Mouse (Mus musculus) heart, embryonic 13.5 days (tissue): Measurements from ENCODE around the gene Snx1. TPM values are rescaled to one million over a fixed set of nuclear protein-coding genes. Genes with fewer than 3 reads are reported as not detected.

Source experiments
- ATAC-seq: fragments of 200-750 bp; cut with Nextera tagmentation; 2 replicates; pipeline ENCODE4 v1.8.0; 2017; ENCODE audit warnings: moderate TSS enrichment; ENCODE audit not compliant: insufficient number of reproducible peaks, low FRiP score, low TSS enrichment; ENCODE audit errors: extremely low read depth
- H3K27ac ChIP-seq: fragments of 300-500 bp; sonication (generic); replicated peaks from 2 replicates; pipeline ENCODE4 v1.5.1; 2015; ENCODE audit warnings: moderate library complexity, mild to moderate bottlenecking, inconsistent platforms
- H3K27me3 ChIP-seq: fragments of 300-500 bp; sonication (generic); replicated peaks from 2 replicates; pipeline ENCODE4 v1.6.1; 2015; ENCODE audit warnings: mild to moderate bottlenecking, inconsistent platforms
- H3K36me3 ChIP-seq: fragments of 300-500 bp; sonication (generic); 2 replicates; pipeline ENCODE4 v1.6.1; 2015; ENCODE audit warnings: mild to moderate bottlenecking, inconsistent platforms
- H3K4me1 ChIP-seq: fragments of 300-500 bp; sonication (generic); 2 replicates; pipeline ENCODE4 v1.6.1; 2015; ENCODE audit warnings: inconsistent platforms
- H3K4me2 ChIP-seq: fragments of 300-500 bp; sonication (generic); 2 replicates; pipeline ENCODE4 v1.6.1; 2015; ENCODE audit warnings: inconsistent platforms, mild to moderate bottlenecking, moderate library complexity
- H3K4me3 ChIP-seq: fragments of 300-500 bp; sonication (generic); 2 replicates; pipeline ENCODE4 v1.5.1; 2015; ENCODE audit warnings: moderate library complexity, mild to moderate bottlenecking, inconsistent platforms
- H3K9ac ChIP-seq: fragments of 300-500 bp; sonication (generic); 2 replicates; pipeline ENCODE4 v1.6.1; 2015; ENCODE audit warnings: inconsistent platforms, mild to moderate bottlenecking, moderate library complexity
- H3K9me3 ChIP-seq: fragments of 300-500 bp; sonication (generic); 2 replicates; pipeline ENCODE4 v1.6.1; 2016; ENCODE audit warnings: inconsistent platforms
- WGBS: fragments of 180-500 bp; shearing (Covaris S2); methylation state at CpG from one replicate; pipeline ENCODE4 v1.1.7; 2015; ENCODE audit warnings: mixed read lengths; 5-methylcytosine and 5-hydroxymethylcytosine counted together
- polyA plus RNA-seq: library from polyadenylated mRNA; unstranded; fragments of >200 nt; fragmentation: Nextera tagmentation; extraction: Ambion mirVana; gene quantifications from 2 replicates; pipeline ENCODE4 v1.2.1, GENCODE M21; 2015

Gene Snx1
- polyA plus RNA-seq, 1 experiment from 2014 or later = 59.6 TPM

DNA sequence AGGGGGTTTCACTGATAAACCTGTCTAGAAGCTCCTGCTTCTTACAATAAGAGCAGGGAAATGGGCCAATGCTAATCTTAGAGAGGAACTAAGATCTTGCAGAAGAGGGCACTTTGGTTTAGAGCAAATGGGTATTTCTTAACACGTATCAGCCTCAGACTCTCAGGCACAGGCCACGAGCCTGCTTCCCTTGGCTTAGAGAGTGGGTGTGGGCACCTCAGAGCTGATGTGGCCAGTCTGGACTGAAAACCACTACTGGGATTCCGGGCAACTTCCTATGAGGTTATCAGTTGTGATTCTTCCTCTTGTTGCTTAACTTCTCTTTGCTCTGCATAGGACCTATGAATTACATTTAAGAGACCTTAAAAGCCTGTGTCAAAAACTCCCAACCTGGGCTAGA is 12.0 kb downstream of the Snx1 start:
- 81% methylated on average over 3 of the region's 3 CpGs for WGBS
- Histone ChIP-seq H3K4me3 (no peak overlapping the region), H3K9me3 (no peaks in the 10 kb centered on the region), H3K9ac (no peak overlapping the region), H3K4me2 (no peak overlapping the region), H3K4me1 (peaks cover 4% of the 10 kb centered on the region; the same call in 1 of the 2 replicates), H3K27ac (no peak overlapping the region), H3K36me3 (peaks cover 37% of the 10 kb centered on the region), H3K27me3 (no peaks in the 10 kb centered on the region)
- ATAC-seq = no peak

DNA sequence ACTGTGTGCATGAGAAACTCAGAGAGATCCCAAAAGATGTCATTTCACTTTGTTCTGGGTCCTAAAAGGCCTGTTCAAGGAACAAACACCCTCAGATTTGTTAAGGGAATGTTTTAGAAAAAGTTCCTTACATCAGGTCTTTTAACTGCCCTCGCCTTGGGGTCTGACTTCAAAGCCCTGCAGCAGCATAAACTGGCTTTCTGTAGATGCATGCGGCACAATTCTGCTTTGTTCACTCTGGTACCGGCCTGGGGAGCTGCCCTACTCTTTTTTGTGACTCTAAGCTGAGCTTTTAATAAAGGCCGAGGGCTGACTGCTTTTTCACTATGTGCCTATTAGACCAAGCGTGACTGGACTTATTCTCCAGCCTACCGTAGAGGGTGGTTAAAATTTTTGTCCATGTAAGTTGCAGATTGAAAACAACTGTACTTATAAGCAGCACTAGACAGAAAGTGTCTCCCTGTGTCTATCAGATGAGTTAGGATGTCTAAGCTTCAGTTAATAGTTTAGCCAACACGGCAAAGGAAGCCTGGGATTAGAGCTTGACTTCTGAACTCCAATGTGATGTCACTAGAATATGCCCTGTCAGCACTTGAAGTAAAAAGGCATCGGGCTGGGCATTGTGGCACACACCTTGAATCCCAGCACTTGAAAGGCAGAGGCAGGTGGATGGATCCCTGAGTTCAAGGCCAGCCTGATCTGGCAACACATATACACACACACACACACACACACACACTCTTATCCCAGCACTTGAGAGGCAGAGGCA is 15.6 kb downstream of the Snx1 start:
- Histone ChIP-seq H3K27ac (no peak overlapping the region), H3K27me3 (no peaks in the 10 kb centered on the region), H3K9me3 (no peaks in the 10 kb centered on the region), H3K36me3 (peaks cover 71% of the 10 kb centered on the region), H3K4me2 (no peak overlapping the region), H3K9ac (no peak overlapping the region), H3K4me1 (peaks cover 4% of the 10 kb centered on the region; the same call in 1 of the 2 replicates), H3K4me3 (no peak overlapping the region)
- no peak for ATAC-seq
- 85% methylated on average over 8 of the region's 8 CpGs for WGBS

DNA sequence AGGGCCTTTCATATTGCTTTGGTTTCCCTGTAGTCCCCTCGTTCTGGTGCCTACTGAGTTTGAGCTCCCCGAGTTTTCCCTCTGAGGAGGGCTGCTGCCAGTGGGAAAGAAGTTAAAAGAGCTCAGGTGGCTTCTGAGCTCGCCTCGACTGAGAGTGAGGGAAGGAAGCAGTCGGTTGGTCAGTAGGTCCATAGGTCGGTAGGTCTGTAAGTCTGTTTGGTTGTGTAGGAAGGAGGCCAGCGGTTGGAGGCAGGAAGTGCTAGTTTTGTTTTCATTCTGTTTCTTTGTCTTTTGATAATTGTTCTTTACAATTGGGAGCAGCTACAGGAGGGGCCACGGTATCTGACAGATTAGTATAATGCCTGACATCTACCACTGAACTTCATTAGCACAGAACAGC is 16.3 kb downstream of the Snx1 start:
- Histone ChIP-seq H3K4me1 (peaks cover 4% of the 10 kb centered on the region; the same call in 1 of the 2 replicates), H3K36me3 (peaks cover 72% of the 10 kb centered on the region), H3K27me3 (no peaks in the 10 kb centered on the region), H3K4me3 (no peak overlapping the region), H3K27ac (no peak overlapping the region), H3K9me3 (no peaks in the 10 kb centered on the region), H3K4me2 (no peak overlapping the region), H3K9ac (no peak overlapping the region)
- ATAC-seq = no peak
- WGBS = 67% methylated on average over 8 of the region's 8 CpGs

DNA sequence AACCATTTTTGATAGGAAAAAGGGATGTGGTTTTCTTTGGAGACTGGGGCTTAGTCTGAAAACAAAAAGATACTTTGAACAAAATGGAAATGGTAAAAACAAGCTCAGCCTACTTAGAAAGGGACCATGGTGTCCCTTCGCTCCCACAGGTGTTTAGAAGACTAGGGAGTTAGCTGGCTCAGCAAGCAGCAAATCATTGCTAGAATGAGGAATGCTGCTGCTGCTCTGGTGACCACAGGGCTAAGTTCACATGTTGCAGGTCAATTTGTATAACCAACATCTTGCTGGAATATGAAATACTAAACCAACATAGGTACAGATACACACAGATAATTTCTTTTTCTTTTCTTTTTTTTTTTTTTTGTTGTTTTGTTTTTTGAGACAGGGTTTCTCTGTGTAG is 16.8 kb downstream of the Snx1 start:
- ATAC-seq = no peak
- no peak overlapping the region for H3K4me2 ChIP-seq
- H3K36me3 ChIP-seq = peaks cover 72% of the 10 kb centered on the region
- no peak overlapping the region for H3K4me3 ChIP-seq
- no peak overlapping the region for H3K9ac ChIP-seq
- peaks cover 4% of the 10 kb centered on the region; the same call in 1 of the 2 replicates for H3K4me1 ChIP-seq
- no peaks in the 10 kb centered on the region for H3K27me3 ChIP-seq
- H3K9me3 ChIP-seq = no peaks in the 10 kb centered on the region
- H3K27ac ChIP-seq = no peak overlapping the region
- 88% methylated on average over 1 of the region's 1 CpGs for WGBS

DNA sequence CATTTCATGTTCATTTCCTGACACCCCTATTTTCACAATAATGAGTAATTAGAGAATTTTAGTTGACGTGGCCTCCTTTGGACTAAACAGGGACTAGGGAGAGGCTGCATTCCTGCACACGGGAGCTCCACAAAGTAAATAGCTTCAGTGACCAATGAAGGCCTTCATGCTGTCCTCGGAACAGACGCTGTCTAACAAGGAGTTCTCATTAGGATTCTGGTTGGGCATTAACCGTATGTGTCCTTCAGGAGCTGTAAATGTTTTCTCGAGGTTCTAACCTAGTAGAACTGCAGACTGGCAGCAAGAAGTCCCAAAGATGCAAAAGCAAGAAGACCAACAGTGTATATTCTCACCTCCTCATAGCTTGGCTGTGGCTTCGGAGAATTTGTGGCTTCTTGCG is 21.2 kb downstream of the Snx1 start:
- Histone ChIP-seq H3K4me3 (no peak overlapping the region), H3K9me3 (no peaks in the 10 kb centered on the region), H3K27ac (no peak overlapping the region), H3K9ac (no peak overlapping the region), H3K36me3 (peaks cover 96% of the 10 kb centered on the region), H3K4me2 (no peak overlapping the region), H3K27me3 (no peaks in the 10 kb centered on the region), H3K4me1 (no peaks in the 10 kb centered on the region)
- no peak for ATAC-seq
- WGBS = 84% methylated on average over 8 of the region's 8 CpGs

DNA sequence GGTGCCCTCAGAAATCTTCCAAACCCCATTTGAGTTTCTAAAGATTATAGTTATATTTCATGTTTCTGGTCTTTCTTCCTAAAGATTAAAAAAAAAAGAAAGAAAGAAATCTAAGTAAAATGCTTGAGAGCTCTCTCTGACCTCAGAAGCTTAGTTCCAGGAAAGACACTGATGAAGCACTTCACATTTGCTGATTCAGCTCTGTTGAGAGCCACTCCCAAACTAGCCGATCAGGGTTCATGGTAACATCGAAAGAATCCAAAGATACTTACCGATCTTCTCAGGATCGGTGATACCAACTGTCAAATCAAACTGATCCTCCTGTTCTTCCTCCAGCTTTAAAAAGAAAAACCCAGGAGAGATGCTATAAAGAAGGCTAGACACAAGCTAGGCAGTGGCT is 21.8 kb downstream of the Snx1 start:
- no peaks in the 10 kb centered on the region for H3K9me3 ChIP-seq
- H3K9ac ChIP-seq = no peak overlapping the region
- 87% methylated on average over 4 of the region's 4 CpGs for WGBS
- no peak overlapping the region for H3K27ac ChIP-seq
- H3K27me3 ChIP-seq = no peaks in the 10 kb centered on the region
- no peak for ATAC-seq
- no peak overlapping the region for H3K4me3 ChIP-seq
- H3K36me3 ChIP-seq = peaks cover 95% of the 10 kb centered on the region
- no peak overlapping the region for H3K4me2 ChIP-seq
- no peaks in the 10 kb centered on the region for H3K4me1 ChIP-seq

DNA sequence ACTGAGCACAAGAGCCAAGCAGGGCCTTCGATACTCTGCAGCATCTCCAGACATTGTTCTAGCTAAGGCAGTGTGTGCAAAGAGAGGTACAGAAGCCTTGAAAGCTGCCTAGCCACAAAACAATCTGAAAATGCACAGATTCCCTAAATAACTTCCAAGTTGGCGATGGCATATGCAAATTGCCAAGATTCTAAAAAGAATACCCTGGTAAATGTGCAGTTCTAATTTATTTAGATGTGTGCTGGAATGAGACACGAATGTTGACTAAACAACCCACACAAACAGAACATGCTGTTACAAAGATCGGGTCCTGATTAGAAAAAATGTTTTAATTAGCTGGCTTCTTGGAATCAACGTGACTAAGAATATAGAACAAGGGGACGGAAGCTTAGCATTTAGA is 23.7 kb downstream of the Snx1 start:
- Histone ChIP-seq H3K27me3 (no peaks in the 10 kb centered on the region), H3K4me3 (no peak overlapping the region), H3K4me2 (no peak overlapping the region), H3K4me1 (no peaks in the 10 kb centered on the region), H3K36me3 (peaks cover 89% of the 10 kb centered on the region), H3K9me3 (no peaks in the 10 kb centered on the region), H3K9ac (no peak overlapping the region), H3K27ac (no peak overlapping the region)
- WGBS = 91% methylated on average over 6 of the region's 6 CpGs
- no peak for ATAC-seq

DNA sequence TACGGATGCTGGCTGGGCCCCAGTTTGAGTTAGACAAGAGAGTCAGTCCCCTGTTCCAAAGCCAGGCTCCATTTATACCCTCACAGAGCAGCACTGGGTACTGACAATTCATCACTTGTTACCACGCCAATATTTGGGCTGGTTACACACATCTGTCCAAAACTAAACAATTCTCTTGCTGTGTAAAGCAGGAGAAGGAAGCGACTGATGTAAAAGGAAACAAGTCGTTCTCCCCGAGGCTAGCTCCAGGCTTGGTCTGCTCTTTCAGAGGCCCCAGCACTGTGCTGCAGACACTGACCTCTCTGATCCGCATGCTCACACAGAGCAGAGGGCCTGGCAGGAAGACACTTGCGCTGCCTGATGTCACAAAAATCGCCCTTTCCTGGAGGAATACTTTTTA is 24.8 kb downstream of the Snx1 start:
- Histone ChIP-seq H3K36me3 (peaks cover 89% of the 10 kb centered on the region), H3K4me1 (no peaks in the 10 kb centered on the region), H3K27me3 (no peaks in the 10 kb centered on the region), H3K4me3 (no peak overlapping the region), H3K9me3 (no peaks in the 10 kb centered on the region), H3K27ac (no peak overlapping the region), H3K4me2 (no peak overlapping the region), H3K9ac (no peak overlapping the region)
- ATAC-seq = no peak
- 85% methylated on average over 8 of the region's 8 CpGs for WGBS

DNA sequence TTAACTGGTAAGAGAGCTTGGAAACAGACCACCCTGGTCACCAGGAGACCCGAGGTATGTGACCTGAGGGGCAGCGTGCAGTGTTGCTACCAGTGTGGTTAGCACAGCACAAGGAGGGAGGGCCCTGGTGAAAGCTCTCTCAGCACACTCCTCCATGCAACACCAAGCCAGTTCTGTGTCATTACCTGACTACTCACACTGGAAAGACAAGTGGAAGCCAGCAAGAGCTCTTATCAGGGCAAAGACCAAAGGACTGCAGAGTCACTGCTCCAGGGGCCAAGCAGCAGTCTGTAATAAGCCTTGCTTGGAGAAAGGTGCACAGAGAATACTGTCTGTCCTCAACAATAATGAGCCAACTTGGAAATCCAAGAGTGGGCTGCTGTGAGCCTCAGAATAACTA is 33.7 kb downstream of the Snx1 start:
- 0 out of 2 replicates have a peak overlapping the region, but pooled peaks have one; percentile 26 for H3K27ac ChIP-seq
- no peak overlapping the region for H3K4me2 ChIP-seq
- H3K36me3 ChIP-seq = peaks cover 98% of the 10 kb centered on the region
- H3K9me3 ChIP-seq = no peaks in the 10 kb centered on the region
- H3K4me3 ChIP-seq = no peak overlapping the region
- ATAC-seq = no peak
- H3K27me3 ChIP-seq = no peaks in the 10 kb centered on the region
- H3K4me1 ChIP-seq = peaks cover 21% of the 10 kb centered on the region
- 57% methylated on average over 2 of the region's 2 CpGs for WGBS
- no peak overlapping the region for H3K9ac ChIP-seq

DNA sequence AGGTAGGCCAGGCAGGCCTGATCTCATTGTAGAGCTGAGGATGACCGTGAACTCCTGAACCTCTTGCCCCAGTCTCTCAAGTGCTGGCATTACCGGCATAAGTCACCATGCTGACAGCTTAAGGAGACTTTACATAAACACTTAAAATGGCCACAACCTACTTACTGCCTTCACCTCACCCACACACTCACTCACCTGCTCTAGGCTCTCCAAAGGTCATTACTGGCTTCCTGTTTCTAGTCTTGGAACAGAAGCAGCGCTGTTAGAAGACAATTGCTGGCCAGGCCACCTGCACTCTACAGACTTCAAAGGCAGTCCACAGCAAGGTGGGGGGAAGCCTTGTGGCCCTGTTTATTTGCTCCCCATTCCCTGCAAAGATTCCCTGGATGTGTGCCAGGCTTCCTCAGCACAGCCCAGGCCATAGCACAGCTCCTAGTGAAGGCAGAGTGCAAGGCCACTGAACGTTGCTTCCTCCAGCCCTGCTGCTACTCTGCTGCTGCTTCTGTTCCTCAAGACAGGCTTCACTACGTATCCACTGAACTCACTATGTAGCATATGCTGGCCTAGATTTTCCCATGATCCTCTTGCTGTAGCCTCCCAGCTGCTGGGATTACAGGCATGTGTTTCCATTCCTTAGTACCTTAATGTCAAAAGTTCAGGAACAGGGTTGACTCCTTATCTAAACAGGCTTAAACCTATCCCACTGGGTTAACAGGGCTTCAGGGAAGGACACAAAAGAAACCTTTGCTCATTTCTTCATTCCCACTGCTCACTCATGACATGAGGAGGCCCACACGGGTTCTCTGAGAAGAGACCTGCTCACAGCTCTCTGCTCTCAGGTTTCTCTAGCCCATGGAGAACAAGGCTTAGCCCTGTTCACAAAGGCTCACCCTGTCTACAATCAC is 34.8 kb downstream of the Snx1 start:
- Histone ChIP-seq H3K36me3 (peaks cover 98% of the 10 kb centered on the region), H3K4me2 (no peak overlapping the region), H3K9ac (no peak overlapping the region), H3K4me3 (no peak overlapping the region), H3K9me3 (no peaks in the 10 kb centered on the region), H3K27me3 (no peaks in the 10 kb centered on the region), H3K4me1 (peaks cover 21% of the 10 kb centered on the region), H3K27ac (0 out of 2 replicates have a peak overlapping the region, but pooled peaks have one; percentile 26)
- ATAC-seq = no peak
- 63% methylated on average over 6 of the region's 6 CpGs for WGBS

DNA sequence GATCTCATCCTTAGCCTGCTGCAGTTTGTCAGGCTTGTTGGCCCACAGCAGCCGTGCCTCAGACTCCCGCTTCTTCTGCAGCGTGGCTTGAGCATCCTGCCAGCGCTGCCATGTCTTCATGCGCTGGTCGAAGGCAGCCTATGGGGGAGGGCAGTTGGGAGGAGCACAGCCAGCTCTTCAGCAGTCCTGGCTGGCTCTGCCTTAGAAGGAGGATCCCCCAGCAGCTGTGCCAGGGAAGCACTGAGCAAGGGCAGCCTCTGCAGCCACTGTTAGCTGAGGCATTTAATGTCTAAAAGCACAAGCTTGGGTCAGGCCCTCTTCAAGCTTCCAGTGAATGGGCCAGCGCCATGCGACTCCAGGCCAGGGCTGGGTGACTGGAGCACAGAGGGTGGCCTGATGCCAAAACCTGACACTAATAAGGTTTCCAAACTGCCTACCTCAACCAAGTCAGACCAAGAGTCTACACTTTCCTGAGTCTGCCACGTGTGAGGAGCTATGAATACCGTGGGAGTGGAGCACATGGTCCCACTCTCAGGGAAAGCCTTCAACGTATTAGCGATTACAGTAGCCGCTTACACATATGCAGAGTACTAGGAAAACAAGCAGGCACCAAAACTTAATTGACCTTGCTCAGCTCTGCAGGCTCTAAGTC is 35.7 kb downstream of the Snx1 start:
- 80% methylated on average over 13 of the region's 13 CpGs for WGBS
- Histone ChIP-seq H3K4me1 (peaks cover 21% of the 10 kb centered on the region), H3K36me3 (peaks cover 97% of the 10 kb centered on the region), H3K27me3 (no peaks in the 10 kb centered on the region), H3K27ac (no peak overlapping the region), H3K4me2 (no peak overlapping the region), H3K4me3 (no peak overlapping the region), H3K9ac (no peak overlapping the region), H3K9me3 (no peaks in the 10 kb centered on the region)
- ATAC-seq = no peak
